Mouse (Mus musculus) kidney, adult 11 months (tissue): ENCODE results near the gene Pon1.
"Not testable (repeated sequence)": the region's sequence is repeated elsewhere in the genome, so short reads cannot be mapped to it uniquely, and the experiment has no call there.

ENCODE experiments used
- DNase-seq: peaks from one replicate; pipeline ENCODE4 v3.0.0; 2022

The Pon1 gene

GRCm38 (mm10) chr6:5193693-5194092, at the start of gene Pon1:
Gene Pon1 (minus strand): TSS chr6:5193946.
- no peak for DNase-seq

- no peak for DNase-seq
Measured at GRCm38 (mm10) chr6:5238799-5239198, 45.1 kb upstream of the Pon1 start.

GRCm38 (mm10) chr6:5237510-5237909, 43.8 kb upstream of the Pon1 start:
- no peak for DNase-seq

GRCm38 (mm10) chr6:5236843-5237371, 43.2 kb upstream of the Pon1 start:
- DNase-seq: no peak

DNA sequence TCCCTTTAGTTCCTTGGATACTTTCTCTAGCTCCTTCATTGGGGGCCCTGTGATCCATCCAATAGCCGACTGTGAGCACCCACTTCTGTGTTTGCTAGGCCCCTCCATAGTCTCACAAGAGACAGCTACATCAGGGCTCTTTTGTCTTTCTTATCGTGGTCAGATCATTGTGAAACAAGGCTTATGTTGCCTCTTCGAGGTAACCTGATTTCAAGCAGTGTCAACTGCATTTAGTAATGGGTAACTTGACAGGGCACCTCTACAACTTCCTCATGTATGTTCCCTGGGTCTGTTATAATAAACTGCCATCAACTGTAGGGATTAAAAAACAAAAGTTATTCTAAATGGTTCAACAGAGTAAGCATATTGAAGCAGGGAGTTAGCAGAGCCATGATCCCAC, 40.8 kb upstream of the Pon1 start:
- no peak for DNase-seq

DNA sequence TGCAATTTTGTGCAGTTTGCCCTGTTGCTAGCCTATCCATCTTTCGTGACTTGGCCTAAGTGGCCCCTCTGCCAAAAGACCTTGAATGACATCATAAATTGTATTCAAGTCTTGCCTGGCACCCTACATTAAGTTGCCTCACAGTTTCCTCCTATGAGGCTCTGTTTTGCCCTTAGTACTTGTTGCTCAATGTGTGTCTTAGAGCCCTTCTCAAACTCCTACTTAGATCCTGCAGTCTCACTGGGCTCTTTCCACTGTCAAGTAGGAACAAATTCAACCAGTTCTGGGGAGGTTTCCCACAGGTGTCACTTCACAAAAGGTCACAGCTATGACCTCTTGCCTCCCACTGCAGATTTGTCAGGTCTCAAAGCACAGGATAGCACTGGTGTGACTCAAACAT, 40.1 kb upstream of the Pon1 start:
- no peak for DNase-seq

GRCm38 (mm10) chr6:5232022-5232421, 38.3 kb upstream of the Pon1 start:
- DNase-seq: no peak

GRCm38 (mm10) chr6:5230261-5230660, 36.5 kb upstream of the Pon1 start:
- peak; percentile 15 for DNase-seq

DNA sequence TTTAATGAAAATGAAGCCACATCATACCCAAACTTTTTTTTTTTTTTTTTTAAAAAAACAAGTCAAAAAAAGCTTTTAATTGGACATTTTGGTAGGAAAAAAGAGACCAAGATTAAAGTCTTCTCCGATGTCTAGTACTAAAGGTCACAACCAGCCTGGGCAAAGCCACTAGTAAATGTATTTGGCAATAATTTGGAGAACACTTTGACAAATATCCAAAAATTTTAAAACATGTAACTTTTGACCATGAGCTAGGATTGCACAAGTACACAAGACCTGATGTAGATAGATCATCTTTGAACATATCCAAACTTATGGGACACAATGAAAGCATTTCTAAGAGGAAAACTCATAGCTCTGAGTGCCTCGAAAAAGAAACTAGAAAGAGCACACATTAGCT, 29.8 kb upstream of the Pon1 start:
- not testable (repeated sequence) for DNase-seq

DNA sequence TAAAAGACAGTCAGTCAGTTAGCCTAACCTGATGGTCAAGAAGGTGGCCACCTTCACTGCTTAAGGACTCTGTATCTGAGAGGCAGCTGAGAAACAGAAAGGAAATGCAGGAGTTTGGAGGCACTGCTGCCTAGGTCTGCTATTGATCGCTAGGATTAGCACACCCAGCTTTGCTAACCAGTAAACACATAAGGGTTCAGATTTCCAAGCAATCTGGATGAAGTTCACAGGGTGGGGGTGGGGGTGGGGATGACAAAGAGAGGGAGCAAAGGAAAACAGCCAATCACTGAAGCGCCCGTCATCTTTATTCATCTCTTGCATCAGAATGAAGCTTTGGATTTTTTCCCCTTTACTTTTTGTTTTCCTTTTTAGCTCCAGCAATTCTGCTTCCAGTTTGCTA, 28.3 kb upstream of the Pon1 start:
- DNase-seq: no peak

- no peak for DNase-seq
Measured at GRCm38 (mm10) chr6:5218190-5218589, 24.4 kb upstream of the Pon1 start.

- DNase-seq: no peak
Measured at GRCm38 (mm10) chr6:5207817-5208216, 14.1 kb upstream of the Pon1 start.

DNA sequence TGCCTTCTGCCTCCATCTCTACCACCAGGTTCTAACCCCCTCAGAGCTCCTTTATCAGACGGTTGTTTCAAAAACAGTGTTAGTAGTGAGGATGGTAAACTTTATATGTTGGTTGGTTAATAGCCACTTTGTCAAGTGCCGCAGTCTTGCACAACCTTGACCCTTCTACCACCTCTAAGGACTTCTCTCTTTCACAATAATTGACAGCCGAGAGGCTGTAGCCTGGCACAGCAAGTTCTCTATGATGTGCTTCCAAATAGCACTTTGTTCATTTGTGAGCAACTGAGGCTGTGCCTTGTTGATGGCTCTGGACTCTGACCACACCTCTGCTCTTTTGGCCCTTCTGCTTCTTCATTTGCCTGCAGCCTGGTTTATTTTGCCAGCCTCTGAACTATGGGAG, 6.2 kb upstream of the Pon1 start:
- no peak for DNase-seq

DNA sequence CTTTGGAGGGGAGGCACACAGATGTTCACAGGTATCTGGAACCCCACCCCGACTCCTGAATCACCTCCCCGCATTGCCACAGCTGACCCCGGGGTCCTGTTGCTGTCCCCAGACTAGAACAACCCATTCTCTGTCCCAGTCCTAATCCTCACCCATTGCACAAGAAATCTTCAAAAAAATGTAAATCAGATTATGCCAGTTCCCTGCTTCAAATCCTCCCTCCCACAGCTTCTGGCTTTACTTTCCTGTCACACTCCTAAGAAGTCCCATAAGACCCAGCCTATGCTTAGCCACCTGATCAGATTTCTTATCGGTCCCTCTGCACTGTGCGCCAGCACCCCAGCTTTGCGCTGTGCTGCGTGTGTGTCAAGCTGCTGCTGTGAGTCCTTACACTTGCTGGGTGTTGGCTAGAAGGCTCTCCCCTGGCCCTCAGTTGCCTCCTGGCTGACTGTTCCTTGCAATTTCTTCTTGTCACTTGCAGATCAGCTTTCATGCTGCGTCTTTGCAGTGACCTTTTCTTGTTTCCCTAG, 5.7 kb upstream of the Pon1 start:
- DNase-seq: no peak

DNA sequence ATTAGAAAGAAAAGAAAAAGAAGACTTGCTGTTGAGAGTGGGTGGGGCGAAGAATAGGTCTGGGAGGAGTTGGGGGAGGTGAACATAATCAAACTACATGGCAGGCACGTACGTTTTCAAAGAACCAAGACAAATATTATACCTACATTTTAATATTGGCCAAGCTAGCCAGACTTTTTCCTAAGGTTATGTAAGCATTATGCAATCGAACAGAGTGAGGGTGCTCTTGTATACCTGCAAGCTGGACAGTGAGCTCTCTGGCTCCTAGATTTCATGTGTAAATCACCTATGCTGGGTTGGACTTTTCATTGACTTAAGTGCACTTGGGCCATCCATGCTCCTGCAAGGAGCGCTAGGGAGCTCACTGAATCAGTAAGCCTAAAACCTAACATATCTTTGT, 4.8 kb upstream of the Pon1 start:
- no peak for DNase-seq

DNA sequence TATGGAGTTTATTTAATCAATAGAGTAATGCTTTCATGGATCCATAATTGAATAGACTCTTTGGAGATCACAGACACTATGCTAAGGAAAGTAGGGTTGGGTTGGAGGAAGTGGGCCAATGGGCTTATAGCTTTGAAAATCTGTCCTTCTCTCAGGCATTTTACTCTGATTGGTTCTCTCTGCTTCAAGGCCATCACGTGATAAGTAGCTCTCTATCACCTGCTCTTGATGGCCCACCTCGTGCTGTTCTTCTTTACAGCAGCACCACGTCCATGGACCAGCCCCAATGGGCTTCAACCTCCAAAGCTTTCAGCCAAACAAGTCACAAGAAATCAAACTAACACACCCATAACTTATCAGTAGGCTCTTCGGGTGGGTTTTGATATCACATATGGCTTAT, 3.0 kb downstream of the Pon1 start:
- no peak for DNase-seq

GRCm38 (mm10) chr6:5189507-5189906, 4.2 kb downstream of the Pon1 start:
- DNase-seq: no peak

DNA sequence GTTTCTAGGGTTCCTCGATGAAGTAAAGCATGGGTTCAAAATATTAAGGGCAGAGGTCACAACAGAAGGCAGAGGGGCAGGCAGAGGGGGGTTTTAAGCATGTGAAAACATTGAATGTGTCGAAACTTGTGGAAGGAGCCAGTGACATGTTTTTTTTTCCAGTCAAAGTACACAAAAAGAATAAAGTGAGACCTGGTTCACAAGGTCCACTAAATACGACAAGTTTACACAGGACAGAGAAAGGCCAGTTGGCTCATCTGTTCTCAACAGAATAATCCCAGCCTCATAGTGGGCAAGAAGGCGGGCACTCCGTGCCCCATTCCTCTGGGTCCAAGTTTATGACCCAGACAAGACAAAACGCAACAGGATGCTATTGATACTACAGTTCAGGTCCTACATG, 4.8 kb downstream of the Pon1 start:
- no peak for DNase-seq

- DNase-seq: no peak
Measured at GRCm38 (mm10) chr6:5188036-5188435, 5.7 kb downstream of the Pon1 start.

- DNase-seq: no peak
Measured at GRCm38 (mm10) chr6:5187586-5187985, 6.2 kb downstream of the Pon1 start.

DNA sequence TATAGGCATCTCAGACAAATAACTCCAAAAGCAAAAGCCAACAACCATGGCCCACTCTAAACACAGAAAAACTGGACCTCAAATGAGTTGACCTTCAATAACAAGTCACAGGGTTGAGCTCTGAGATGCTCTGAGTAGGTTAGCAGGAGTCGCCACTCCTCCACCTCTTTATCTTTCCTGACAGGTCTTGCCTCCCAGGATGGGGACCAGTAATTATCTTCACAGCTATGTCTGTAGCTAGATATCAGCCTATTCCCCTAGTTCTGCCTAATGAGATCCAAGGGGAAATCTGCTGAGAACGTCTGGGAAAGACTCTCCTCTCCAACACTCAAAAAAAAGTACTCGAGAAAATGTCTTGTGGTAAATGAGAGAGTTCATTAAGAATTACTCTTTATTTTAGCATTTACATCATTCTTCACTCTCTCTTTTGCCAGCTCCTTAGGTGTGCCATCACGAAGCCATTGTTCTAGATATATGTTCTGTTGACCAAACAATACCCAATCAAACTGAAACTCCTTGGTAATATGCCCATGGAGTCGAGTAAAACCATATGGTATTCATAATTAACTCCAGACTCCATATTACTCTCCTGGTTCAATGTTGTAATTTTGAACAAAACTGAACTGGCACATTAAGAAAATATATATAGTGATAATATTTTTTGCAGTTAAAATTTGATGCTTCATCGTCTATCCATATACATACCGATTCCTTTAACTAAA, 7.4 kb downstream of the Pon1 start:
- DNase-seq: no peak

- no peak for DNase-seq
Measured at GRCm38 (mm10) chr6:5180645-5181044, 13.1 kb downstream of the Pon1 start.

DNA sequence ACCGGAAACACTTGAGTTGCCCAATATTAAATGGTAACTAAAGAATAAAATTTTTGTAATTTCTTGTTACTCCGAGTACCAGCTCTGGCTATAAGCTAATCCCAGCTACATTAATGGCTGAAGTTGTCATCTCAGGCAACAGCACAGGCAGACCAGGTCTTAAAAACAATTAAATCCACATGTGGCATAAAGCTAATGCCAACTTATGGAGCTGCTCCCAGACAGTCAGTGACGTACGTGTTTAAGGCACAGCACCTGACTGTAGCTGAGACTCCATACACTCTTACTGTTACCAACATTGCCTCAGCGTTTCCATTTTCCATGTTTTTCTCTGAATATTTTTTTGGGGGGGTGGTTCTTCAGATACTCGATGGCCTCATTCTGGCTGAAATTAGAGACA, 14.6 kb downstream of the Pon1 start:
- no peak for DNase-seq

- DNase-seq: no peak
Measured at GRCm38 (mm10) chr6:5177967-5178891, 15.5 kb downstream of the Pon1 start.
